Mouse (Mus musculus) kidney, adult 2 months (tissue): Measurements from ENCODE around the gene Rpl13a. TPM values are rescaled to one million over a fixed set of nuclear protein-coding genes. Genes with fewer than 3 reads are reported as not detected.

ENCODE experiments used
- DNase-seq: peaks from one replicate; pipeline ENCODE4 v3.0.0; 2021
- H3K27ac ChIP-seq: fragments of 200-500 bp; 2 replicates; pipeline ENCODE4 v1.5.1; 2012; ENCODE audit warnings: low read depth, low read length, control low read depth, inconsistent platforms; ENCODE audit not compliant: insufficient read depth
- H3K27me3 ChIP-seq: fragments of 200-500 bp; replicated peaks from 2 replicates; pipeline ENCODE4 v1.6.1; 2012; ENCODE audit warnings: mild to moderate bottlenecking, moderate library complexity, low read length, inconsistent platforms; ENCODE audit not compliant: control insufficient read depth, insufficient read depth
- H3K36me3 ChIP-seq: fragments of 200-500 bp; 2 replicates; pipeline ENCODE4 v1.6.1; 2012; ENCODE audit warnings: mild to moderate bottlenecking, moderate library complexity, low read length, inconsistent platforms; ENCODE audit not compliant: control insufficient read depth, insufficient read depth
- H3K4me1 ChIP-seq: fragments of 200-500 bp; 2 replicates; pipeline ENCODE4 v1.6.1; 2011; ENCODE audit warnings: low read length; ENCODE audit not compliant: control insufficient read depth, insufficient read depth
- H3K4me3 ChIP-seq: fragments of 200-500 bp; 2 replicates; pipeline ENCODE4 v1.5.1; 2011; ENCODE audit warnings: mild to moderate bottlenecking, low read depth, low read length, control low read depth; ENCODE audit not compliant: insufficient read depth
- CTCF ChIP-seq: fragments of 200-500 bp; conservative IDR thresholded peaks from 2 replicates; pipeline ENCODE4 v1.5.1; 2011; ENCODE audit warnings: low read depth, mild to moderate bottlenecking, control low read depth, low read length, moderate library complexity, mixed read lengths; ENCODE audit not compliant: insufficient read depth, insufficient read length
- POLR2A ChIP-seq: fragments of 200-500 bp; IDR thresholded peaks from one replicate; pipeline ENCODE4 v1.6.1; 2011; ENCODE audit warnings: low read depth, low read length, control low read depth
- WGBS: fragments of 180-500 bp; shearing (Covaris S2); methylation state at CpG from one replicate; pipeline ENCODE4 v1.1.7; 2018; 5-methylcytosine and 5-hydroxymethylcytosine counted together
- polyA plus RNA-seq: library from polyadenylated mRNA; depleted of rRNA; stranded (reverse); fragments of >200 nt; gene quantifications from 2 replicates; pipeline ENCODE4 v1.2.3, GENCODE M21; 2012

Gene Rpl13a
- polyA plus RNA-seq, 1 experiment = 1,360 TPM

DNA sequence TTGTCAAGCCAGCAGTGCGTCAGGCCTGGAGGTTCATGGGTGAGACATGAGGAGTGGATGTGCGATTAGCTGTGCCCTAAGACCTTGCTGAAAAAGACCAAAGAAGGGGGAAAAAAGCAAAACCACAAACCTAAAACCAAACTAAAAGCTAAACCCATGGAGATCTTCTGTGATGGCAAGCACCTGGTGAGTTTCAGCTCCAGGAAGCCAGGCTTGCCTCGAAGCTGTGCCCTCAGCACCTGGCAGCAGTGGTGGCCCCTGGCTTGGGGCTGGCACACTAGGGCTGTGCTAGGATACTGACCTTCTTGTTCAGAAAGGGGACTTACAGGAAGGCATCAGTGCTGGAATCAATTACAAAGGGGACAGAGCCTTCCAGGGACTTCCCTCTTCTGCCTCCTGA is 12.8 kb upstream of the Rpl13a start:
- H3K36me3 ChIP-seq = peaks cover 2% of the 10 kb centered on the region
- 94% methylated on average over 3 of the region's 3 CpGs for WGBS
- no peak overlapping the region for H3K4me3 ChIP-seq
- no peaks in the 10 kb centered on the region for H3K4me1 ChIP-seq
- DNase-seq = no peak
- no peaks in the 10 kb centered on the region for H3K27me3 ChIP-seq
- no peak overlapping the region for H3K27ac ChIP-seq
- TF ChIP-seq CTCF (no peak), POLR2A (no peak)

DNA sequence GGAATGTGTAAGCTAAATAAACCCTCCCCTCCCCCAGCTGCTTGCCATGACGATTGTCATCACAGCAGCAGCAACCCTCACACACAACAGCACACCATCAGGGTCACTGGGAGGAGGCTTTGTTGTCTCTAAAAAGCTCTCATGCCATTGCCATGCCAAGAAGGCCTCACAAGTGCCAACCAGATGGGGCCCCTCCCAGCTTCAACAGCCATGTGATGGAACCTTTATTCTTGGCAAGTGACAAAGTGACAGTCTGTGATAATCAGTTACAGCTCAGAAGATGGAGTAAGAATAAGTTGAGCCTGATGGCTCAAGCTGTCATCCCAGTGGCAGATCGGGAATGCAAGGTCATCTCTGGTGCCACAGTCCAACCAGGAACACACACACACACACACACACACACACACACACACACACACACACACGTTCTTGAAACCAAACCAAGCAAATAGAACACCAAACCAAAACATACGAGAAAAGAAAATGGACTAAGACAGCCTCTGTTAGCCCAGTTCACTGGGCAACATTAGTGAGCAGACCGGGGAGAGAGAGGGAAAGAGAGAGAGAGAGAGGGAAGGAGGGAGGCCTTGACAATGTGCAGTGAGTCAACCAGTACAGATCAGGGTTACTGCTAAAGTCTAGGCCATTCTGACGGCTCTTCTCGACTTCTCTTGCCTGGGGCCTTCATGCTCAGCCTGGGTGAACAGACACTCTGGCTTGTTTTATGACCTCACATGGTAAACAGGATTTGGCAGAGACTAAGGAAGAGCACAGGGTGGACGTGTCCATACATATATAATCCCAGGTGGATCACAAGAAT is 11.6 kb upstream of the Rpl13a start:
- 72% methylated on average over 8 of the region's 8 CpGs for WGBS
- no peak for DNase-seq
- Histone ChIP-seq H3K27me3 (no peaks in the 10 kb centered on the region), H3K4me3 (no peak overlapping the region), H3K27ac (no peak overlapping the region), H3K36me3 (peaks cover 2% of the 10 kb centered on the region), H3K4me1 (no peaks in the 10 kb centered on the region)
- no peak for TF ChIP-seq CTCF
- no peak for TF ChIP-seq POLR2A

- TF ChIP-seq POLR2A = no peak
- TF ChIP-seq CTCF = no peak
- Histone ChIP-seq H3K27me3 (no peaks in the 10 kb centered on the region), H3K4me3 (no peak overlapping the region), H3K36me3 (no peaks in the 10 kb centered on the region), H3K4me1 (no peaks in the 10 kb centered on the region), H3K27ac (no peak overlapping the region)
- no peak for DNase-seq
- WGBS = 87% methylated on average over 1 of the region's 1 CpGs
These were observed 9.8 kb upstream of the Rpl13a start for GRCm38 (mm10) chr7:45138403-45138802.

- Histone ChIP-seq H3K4me3 (no peak overlapping the region), H3K36me3 (no peaks in the 10 kb centered on the region), H3K4me1 (no peaks in the 10 kb centered on the region), H3K27me3 (no peaks in the 10 kb centered on the region), H3K27ac (no peak overlapping the region)
- 79% methylated on average over 12 of the region's 12 CpGs for WGBS
- TF ChIP-seq CTCF = no peak
- no peak for TF ChIP-seq POLR2A
- DNase-seq = no peak
These were observed 8.8 kb upstream of the Rpl13a start for GRCm38 (mm10) chr7:45137171-45138006.

GRCm38 (mm10) chr7:45135993-45136567 is 7.5 kb upstream of the Rpl13a start, which contains the start of the genes Gm45713 and Flt3l:
TSS of gene Gm45713 (minus strand) at chr7:45136231.
TSS of gene Flt3l (minus strand) at chr7:45136432.
- TF ChIP-seq CTCF (peak; percentile 95), POLR2A (no peak)
- no peaks in the 10 kb centered on the region for H3K4me1 ChIP-seq
- peak within 1 kb of the TSS; percentile 10; the same call in 1 of the 2 replicates for H3K27ac ChIP-seq
- H3K27me3 ChIP-seq = no peaks in the 10 kb centered on the region
- H3K36me3 ChIP-seq = no peaks in the 10 kb centered on the region
- peak; percentile 96 for DNase-seq
- H3K4me3 ChIP-seq = peak within 1 kb of the TSS; percentile 53
- under 1% methylated on average over 29 of the region's 29 CpGs for WGBS

- WGBS = 88% methylated on average over 3 of the region's 3 CpGs
- TF ChIP-seq POLR2A (no peak), CTCF (no peak)
- Histone ChIP-seq H3K36me3 (no peaks in the 10 kb centered on the region), H3K27me3 (no peaks in the 10 kb centered on the region), H3K4me1 (no peaks in the 10 kb centered on the region), H3K27ac (no peak overlapping the region), H3K4me3 (peak overlapping the region; percentile 53)
- DNase-seq = no peak
These were observed 6.8 kb upstream of the Rpl13a start for GRCm38 (mm10) chr7:45135370-45135769.

DNA sequence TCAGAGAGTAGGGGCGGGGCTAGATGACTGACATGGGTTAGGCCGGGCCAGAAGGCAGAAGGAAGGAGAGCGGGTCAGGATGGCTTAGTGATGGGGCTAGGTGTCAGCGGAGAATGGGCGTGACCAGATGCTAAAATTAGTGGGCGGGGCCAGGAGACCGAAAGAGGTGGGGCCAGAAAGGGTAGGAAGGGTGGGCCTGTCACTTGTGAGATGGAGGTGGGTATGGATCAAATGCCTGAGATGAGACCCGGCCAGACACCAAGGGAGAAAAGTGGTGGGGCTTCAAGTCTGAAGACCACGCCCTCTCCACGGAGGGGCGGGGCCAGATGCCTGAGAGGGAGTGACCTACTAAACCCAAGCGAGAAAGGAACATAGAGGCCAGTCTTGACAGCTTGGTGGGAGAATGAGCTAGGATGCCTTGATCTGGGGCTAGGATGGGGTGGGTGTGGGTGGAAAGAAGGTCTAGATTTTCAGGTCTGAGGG is 6.0 kb upstream of the Rpl13a start:
- H3K4me3 ChIP-seq = no peak overlapping the region
- TF ChIP-seq POLR2A = no peak
- no peak for TF ChIP-seq CTCF
- H3K36me3 ChIP-seq = no peaks in the 10 kb centered on the region
- 22% methylated on average over 12 of the region's 12 CpGs for WGBS
- no peaks in the 10 kb centered on the region for H3K27me3 ChIP-seq
- no peak overlapping the region for H3K27ac ChIP-seq
- DNase-seq = no peak
- H3K4me1 ChIP-seq = peaks cover 2% of the 10 kb centered on the region; the same call in 1 of the 2 replicates
